Mouse (Mus musculus): ENCODE measurements at regions not wholly inside any gene's neighbourhood (a gene's known extent, or its start where the extent isn't known, plus 50 kb on each side); places are given as distances from the start of the nearest gene placed in this dataset.

- DNase-seq = no peak
Observed at GRCm38 (mm10) chr9:61620105-61620504, 247.9 kb downstream of the Tle3 start.

GRCm38 (mm10) chr9:61618510-61619249 lies 246.5 kb downstream of the Tle3 start:
- no peak for DNase-seq

DNA sequence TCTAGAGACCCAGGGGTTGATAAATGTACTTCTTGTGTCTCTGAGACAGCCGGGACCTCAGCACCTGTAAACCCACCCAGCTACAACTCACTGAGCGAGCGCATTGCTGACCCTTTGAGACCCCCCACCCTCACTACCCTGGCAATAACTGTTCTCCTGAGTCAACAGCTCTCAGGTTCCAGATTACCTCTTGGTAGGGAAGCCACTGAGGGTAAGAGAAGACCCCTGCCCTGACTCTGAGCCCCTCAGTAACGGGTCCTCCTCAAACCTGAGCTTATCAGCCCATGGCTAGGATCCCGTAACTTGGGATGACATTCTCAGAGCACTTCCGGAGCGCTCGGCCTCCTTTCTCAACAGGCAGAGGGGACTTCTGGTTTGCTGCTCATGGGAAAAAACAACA lies 245.8 kb downstream of the Tle3 start:
- no peak for DNase-seq

- no peak for DNase-seq
Observed at GRCm38 (mm10) chr9:61615556-61615955, 243.4 kb downstream of the Tle3 start.

- no peak for DNase-seq
Observed at GRCm38 (mm10) chr9:61607576-61607975, 235.4 kb downstream of the Tle3 start.

- DNase-seq = no peak
Observed at GRCm38 (mm10) chr9:61602353-61602978, 230.3 kb downstream of the Tle3 start.

DNA sequence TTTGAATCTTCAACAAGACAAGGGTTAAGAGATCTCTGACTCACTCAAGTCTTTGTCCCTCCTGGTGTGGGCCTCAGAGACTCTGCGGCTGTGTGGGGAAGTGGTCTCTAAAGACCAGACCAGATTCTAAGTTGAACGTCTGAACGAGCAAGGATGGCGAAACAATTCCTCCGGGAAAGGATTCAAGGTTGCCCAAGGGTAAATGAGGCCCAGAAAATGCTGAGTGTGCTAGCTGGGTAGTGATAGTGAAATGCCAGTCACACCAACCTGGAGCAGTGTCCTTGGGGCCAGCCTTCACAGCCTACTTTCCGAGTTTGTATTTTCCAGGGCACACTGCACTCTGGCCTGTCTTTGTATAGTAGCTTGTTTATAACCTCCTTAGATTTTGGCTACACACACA lies 229.7 kb downstream of the Tle3 start:
- no peak for DNase-seq

- DNase-seq = no peak
Observed at GRCm38 (mm10) chr9:61597287-61597686, 225.1 kb downstream of the Tle3 start.

DNA sequence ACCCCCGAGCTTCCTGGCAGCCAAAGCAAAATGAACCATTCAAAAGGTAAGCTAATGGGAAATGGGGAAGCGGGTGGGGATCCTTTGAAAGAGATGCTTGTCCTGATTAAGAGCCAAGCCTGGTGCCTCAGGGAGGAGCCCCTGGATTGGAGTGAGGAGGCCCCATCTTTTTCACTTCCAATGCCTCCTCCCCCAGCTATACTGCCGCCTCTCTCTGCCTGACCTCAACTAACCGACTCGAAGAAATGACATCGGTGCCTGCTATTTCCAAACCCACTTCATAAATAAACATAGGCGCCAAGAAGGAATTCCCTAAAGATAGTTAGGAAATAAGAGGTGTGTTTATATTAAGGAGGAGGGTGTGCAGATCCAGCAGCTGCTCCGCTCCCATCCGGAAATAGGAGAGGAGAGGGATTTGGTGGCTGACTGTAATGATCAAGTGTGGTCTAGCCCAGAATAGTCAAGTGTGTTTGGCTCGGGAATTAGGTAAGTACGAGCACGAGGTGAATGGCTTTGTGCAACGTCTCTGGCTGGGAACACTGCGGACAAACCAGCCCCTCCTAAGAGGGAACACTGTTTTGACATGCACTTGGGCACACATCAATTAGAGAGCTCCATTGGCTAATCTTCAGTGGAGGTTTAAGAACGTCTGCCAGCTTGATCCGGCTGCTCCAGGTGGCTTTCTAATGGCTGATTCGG lies 224.4 kb downstream of the Tle3 start:
- no peak for DNase-seq

DNA sequence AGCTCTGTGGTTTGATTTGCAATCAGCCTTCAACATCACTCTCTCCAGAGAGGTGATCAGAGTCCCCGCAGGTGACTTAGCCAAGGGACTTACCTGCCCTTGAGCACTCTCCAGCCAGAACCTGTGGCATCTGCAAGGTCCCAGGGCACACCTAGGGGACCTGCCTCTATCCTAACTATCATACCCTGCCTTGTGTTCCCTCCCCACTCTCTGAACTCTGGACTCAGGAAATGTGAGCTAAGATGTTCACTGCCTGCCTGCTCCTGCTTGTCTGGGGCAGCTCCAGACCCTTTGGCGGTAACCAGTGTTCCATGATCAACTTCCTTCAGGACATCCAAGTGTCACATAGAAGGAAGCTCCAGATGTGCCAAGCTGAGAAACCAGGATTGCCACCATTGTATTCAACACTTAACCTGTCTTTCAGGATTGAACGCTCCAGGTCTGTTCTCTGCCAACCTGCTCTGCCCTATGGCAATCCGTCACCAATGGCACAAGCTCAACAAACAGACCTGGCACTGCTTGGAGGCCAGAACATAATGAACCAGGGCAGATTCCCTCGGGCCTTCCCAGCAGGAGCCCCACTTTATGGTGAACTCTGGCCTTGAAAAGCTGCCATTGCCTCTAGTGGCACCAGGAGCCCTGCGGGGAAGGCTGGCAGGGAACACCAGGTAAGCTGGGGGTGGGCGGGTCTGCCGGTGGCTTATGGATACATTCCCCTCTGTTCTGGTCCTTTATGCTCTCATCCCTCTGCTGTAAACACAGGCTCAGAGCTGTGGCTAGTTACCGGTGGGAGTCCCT lies 223.2 kb downstream of the Tle3 start:
- no peak for DNase-seq

GRCm38 (mm10) chr9:61593991-61594390 lies 221.8 kb downstream of the Tle3 start:
- DNase-seq = no peak

GRCm38 (mm10) chr9:61589727-61590299 lies 217.6 kb downstream of the Tle3 start:
- DNase-seq = no peak

DNA sequence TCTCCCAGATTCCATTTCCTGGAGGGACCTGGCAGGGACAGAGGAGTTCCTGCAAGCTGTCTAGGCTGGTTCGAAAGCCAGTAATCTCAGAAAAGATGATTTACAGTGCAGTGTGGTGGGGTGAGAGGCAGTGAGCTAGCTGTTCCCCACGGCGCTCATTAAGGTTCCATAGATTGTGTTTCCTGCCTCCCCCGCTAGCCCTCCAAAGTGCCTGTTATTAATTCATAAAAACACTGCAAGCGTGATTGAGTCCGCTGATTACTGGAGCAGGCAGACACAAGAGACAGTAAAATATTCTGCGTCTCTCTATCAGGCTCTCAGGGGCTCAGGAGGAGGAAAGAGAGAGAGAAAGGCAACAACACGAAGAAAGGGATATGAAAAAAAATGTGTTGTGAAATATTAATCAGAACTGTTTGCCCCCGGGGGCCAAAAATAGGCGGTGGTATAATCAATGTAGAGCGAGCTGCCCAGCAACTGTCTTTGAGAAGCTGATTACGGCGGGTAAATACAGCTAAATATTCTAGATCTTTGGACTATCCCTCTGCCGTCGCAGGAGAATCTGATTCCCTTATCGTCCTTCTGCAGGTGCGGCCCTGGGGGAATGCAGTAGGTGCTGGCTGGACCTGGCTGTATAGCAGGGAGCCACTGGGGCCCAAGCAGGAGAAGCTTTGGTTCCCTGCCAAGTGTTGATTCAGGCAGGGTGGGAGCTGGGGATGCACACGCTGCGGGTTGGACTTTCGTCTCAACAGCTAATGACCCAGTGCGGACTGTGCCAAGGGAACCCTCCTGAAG lies 211.3 kb downstream of the Tle3 start:
- DNase-seq = no peak

DNA sequence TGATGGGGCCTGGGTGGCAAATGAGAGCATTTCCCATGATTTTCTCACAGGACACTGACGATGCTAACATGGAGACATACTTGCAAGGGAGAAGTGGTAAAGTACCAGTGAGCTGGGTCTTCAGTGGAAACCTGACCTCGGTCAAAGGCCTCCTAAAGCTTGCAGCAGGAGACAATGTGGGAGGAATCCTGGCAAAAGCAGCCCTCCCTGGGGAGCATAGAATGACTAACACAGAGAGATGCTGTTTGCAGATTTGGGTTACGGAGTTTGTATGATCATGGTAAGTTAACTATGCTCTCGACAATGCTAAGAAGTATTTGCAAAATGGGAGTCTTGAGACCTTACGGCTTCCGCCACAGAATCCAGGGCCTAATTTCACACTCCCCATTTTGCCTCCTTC lies 208.9 kb downstream of the Tle3 start:
- DNase-seq = no peak

DNA sequence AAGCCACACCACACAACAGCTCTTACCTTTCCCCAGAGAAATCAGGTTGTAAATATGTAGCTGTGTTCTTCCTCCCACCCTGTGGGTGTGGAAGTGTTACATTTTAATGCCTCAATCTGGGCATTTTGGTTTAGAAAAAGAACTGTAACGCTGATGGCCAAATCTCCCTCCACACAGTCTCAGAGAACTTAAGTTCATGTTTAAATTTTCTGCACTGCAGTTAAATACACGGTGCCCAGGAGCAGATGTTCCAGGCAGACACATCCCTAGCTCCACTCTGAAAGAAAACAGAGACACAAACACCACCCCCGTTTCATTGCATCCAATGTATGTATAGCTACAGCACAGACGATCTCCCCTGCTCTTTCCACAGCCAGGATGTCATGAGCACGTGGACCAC lies 206.1 kb downstream of the Tle3 start:
- DNase-seq = no peak

DNA sequence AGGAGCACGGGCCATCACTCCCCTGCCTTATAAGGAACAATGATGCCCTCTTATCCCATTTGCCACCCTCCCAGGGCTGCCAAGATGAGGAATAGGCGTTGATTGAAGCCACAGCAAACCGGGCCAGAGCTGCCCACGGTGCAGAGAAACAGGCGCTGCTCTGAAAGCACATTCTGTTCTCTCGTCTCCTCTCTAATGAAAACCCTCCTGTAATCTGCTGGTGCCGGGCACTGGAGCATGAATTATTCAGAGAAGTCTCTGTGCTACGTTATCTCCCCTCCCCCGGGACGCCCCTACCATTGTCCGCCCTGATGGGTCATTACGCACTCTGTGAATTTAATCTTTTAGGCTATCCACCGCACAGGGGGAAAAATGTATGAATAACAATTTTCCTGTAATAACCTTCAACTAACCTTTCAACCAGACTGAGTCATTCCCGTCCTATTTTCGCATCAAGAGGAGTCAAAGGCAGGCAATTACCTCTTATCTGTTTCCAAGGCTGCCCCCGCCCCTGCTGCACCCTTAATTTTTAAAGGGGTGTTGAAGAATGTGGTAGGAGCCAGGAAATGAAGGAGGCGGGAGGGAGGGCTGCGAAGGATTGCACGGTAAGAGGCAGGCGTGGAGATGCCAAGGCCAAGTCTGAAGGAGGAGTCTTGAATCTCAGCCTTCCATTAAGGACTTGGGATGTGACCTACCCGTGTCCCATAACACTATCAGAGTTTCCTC lies 201.6 kb downstream of the Tle3 start:
- DNase-seq = no peak

DNA sequence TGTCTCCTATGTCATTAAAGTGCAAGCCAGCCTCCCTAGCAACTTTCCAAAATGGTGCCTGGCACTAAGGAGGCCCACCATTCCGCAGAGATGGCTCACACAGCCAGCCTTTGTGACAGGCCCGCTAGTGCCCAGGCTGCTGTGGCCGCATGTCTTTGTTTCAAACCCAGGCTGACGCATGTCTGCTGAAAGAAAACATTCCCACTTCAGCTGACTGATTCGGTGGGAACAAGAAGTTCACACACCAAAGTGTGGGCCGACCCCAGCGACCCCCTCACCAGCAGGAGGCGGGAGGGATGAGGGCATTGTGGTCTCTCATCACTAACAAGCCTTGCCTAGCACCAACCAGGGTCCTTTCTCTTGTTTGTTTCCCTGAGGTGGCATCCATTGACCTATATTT lies 190.9 kb downstream of the Tle3 start:
- no peak for DNase-seq

GRCm38 (mm10) chr9:61561551-61561950 lies 189.4 kb downstream of the Tle3 start:
- DNase-seq = no peak

DNA sequence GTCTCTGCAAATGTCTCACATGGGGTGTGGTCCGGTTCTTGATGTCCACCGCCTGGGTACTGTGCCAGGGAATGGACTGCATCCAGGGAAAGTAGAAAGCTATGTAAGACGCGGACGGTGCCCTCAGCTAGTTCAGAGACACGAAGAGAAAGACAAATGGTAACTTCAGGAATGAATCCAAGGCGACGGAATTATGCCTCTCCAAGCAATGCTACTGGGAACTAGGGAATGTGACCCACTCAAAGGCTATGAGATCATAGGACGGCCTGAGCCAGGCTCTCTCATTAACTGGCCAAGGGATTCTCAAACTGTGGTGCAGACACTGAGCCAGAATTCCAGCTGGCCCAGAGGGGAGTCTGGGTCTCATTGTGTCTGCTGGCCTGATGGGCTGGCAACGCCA lies 186.5 kb downstream of the Tle3 start:
- no peak for DNase-seq

GRCm38 (mm10) chr9:61557025-61557424 lies 184.9 kb downstream of the Tle3 start:
- no peak for DNase-seq

GRCm38 (mm10) chr9:61555173-61555572 lies 183.0 kb downstream of the Tle3 start:
- DNase-seq = no peak

Data from thymus, postnatal 36 days (tissue).